Mouse (Mus musculus) cerebellum, adult 2 months (tissue): ENCODE results near the gene Vrk3.

Experiments used
- CTCF ChIP-seq: fragments of 200-500 bp; IDR thresholded peaks from 2 replicates; pipeline ENCODE4 v1.5.1; 2011; ENCODE audit warnings: low read depth, mild to moderate bottlenecking, control low read depth, low read length, moderate library complexity, borderline replicate concordance; ENCODE audit not compliant: insufficient read depth
- POLR2A ChIP-seq: fragments of 200-500 bp; IDR thresholded peaks from 2 replicates; pipeline ENCODE4 v1.6.1; 2011; ENCODE audit warnings: low read length, control low read depth, borderline replicate concordance; ENCODE audit not compliant: insufficient read depth

GRCm38 (mm10) chr7:44768129-44768528 is 19.9 kb downstream of the Vrk3 start:
- TF ChIP-seq CTCF (no peak), POLR2A (no peak)
